Mouse (Mus musculus) adrenal gland, adult 18-20 months (tissue): ENCODE measurements around the gene Galnt18. TPM values are rescaled to one million over a fixed set of nuclear protein-coding genes. Genes with fewer than 3 reads are reported as not detected.
A peak's percentile ranks its signal among the peaks of the same experiment; 100 is the strongest.

ENCODE experiments used
- DNase-seq, 2 experiments: peaks; one replicate each; pipeline ENCODE4 v3.0.0; 2021 to 2022; ENCODE audit warnings: low spot score in 2 of 2
- long read RNA-seq, 2 experiments: library from polyadenylated mRNA; stranded (forward); transcript quantifications; one replicate each; pipeline ENCODE4 v2.0.0; 2021
- total RNA-seq, 2 experiments: library from RNA; stranded (reverse); gene quantifications; 1 replicate in 1 of 2; 2 replicates in 1 of 2; pipeline ENCODE4 v1.2.3; 2021

The Galnt18 gene
- total RNA-seq: 10 to 100 TPM; 13.2 to 16.8 TPM
- long read RNA-seq, experiment 1, transcript Galnt18-202 (11 exons, 2,530 nt): major isoform, 21 of 26 reads
- long read RNA-seq, experiment 1, partial matches to known transcripts: 3 of 26 reads
- long read RNA-seq, experiment 1, other reads (novel, unspliced or antisense): 1 of 26 reads
- long read RNA-seq, experiment 2, transcript Galnt18-202 (11 exons, 2,530 nt): major isoform, 92 of 113 reads
- long read RNA-seq, experiment 2, partial matches to known transcripts: 14 of 113 reads
- long read RNA-seq, experiment 2, other reads (novel, unspliced or antisense): 7 of 113 reads

- peak; percentile 89 to 90 for DNase-seq
These were observed at the start of gene Galnt18 for GRCm38 (mm10) chr7:111779504-111780242. Gene Galnt18 (minus strand): TSS chr7:111779977.

GRCm38 (mm10) chr7:111827337-111827736, 47.6 kb upstream of the Galnt18 start:
- no peak for DNase-seq

- DNase-seq: no peak
These were observed 33.3 kb upstream of the Galnt18 start for GRCm38 (mm10) chr7:111813093-111813492.

GRCm38 (mm10) chr7:111811036-111811435, 31.3 kb upstream of the Galnt18 start:
- DNase-seq: no peak

- DNase-seq: no peak
These were observed 30.0 kb upstream of the Galnt18 start for GRCm38 (mm10) chr7:111809796-111810195.

- DNase-seq: no peak
These were observed 26.3 kb upstream of the Galnt18 start for GRCm38 (mm10) chr7:111806083-111806482.

GRCm38 (mm10) chr7:111804646-111805045, 24.9 kb upstream of the Galnt18 start:
- no peak for DNase-seq

GRCm38 (mm10) chr7:111800785-111801184, 21.0 kb upstream of the Galnt18 start:
- no peak for DNase-seq

- DNase-seq: no peak
These were observed 20.3 kb upstream of the Galnt18 start for GRCm38 (mm10) chr7:111800120-111800519.

GRCm38 (mm10) chr7:111799021-111799420, 19.2 kb upstream of the Galnt18 start:
- no peak for DNase-seq

- DNase-seq: no peak
These were observed 17.7 kb upstream of the Galnt18 start for GRCm38 (mm10) chr7:111797337-111798010.

- no peak for DNase-seq
These were observed 15.3 kb upstream of the Galnt18 start for GRCm38 (mm10) chr7:111795059-111795458.

GRCm38 (mm10) chr7:111792154-111792553, 12.4 kb upstream of the Galnt18 start:
- no peak for DNase-seq

GRCm38 (mm10) chr7:111791347-111791746, 11.6 kb upstream of the Galnt18 start:
- no peak for DNase-seq

- DNase-seq: no peak
These were observed 8.1 kb upstream of the Galnt18 start for GRCm38 (mm10) chr7:111787921-111788320.

- DNase-seq: no peak
These were observed 5.7 kb upstream of the Galnt18 start for GRCm38 (mm10) chr7:111785478-111785877.

GRCm38 (mm10) chr7:111782126-111782525, 2.3 kb upstream of the Galnt18 start:
- peak; percentile 67 to 68 for DNase-seq

GRCm38 (mm10) chr7:111781316-111781715, 1.5 kb upstream of the Galnt18 start:
- DNase-seq: no peak

GRCm38 (mm10) chr7:111778789-111779503, 831 bp downstream of the Galnt18 start:
- peak in 1 of 2 experiments; percentile 22 for DNase-seq

GRCm38 (mm10) chr7:111778212-111778611, 1.6 kb downstream of the Galnt18 start:
- DNase-seq: no peak

GRCm38 (mm10) chr7:111777186-111777585, 2.6 kb downstream of the Galnt18 start:
- no peak for DNase-seq
